Mouse (Mus musculus) kidney, embryonic 14.5 days (tissue): Measurements from ENCODE around the gene Apod. TPM values are rescaled to one million over a fixed set of nuclear protein-coding genes. Genes with fewer than 3 reads are reported as not detected.
"Not testable (repeated sequence)": the region's sequence is repeated elsewhere in the genome, so short reads cannot be mapped to it uniquely, and the experiment has no call there.

Experiments
- ATAC-seq: fragments of 200-750 bp; cut with Nextera tagmentation; 2 replicates; pipeline ENCODE4 v1.8.0; 2017; ENCODE audit warnings: moderate number of reproducible peaks, mild to moderate bottlenecking, moderate TSS enrichment, moderate library complexity; ENCODE audit not compliant: low FRiP score, low TSS enrichment
- H3K27ac ChIP-seq: fragments of 300-500 bp; sonication (generic); 2 replicates; pipeline ENCODE4 v1.5.1; 2014; ENCODE audit warnings: low read depth, mild to moderate bottlenecking, low read length, moderate library complexity, mixed read lengths
- H3K27me3 ChIP-seq: fragments of 300-500 bp; sonication (generic); 2 replicates; pipeline ENCODE4 v1.6.1; 2014; ENCODE audit warnings: mild to moderate bottlenecking, low read length; ENCODE audit not compliant: control insufficient read depth, insufficient read depth
- H3K36me3 ChIP-seq: fragments of 300-500 bp; sonication (generic); 2 replicates; pipeline ENCODE4 v1.6.1; 2014; ENCODE audit warnings: low read length, mixed read lengths; ENCODE audit not compliant: control insufficient read depth, insufficient read depth
- H3K4me1 ChIP-seq: fragments of 300-500 bp; sonication (generic); 2 replicates; pipeline ENCODE4 v1.6.1; 2014; ENCODE audit warnings: low read length, mixed read lengths; ENCODE audit not compliant: control insufficient read depth, insufficient read depth
- H3K4me2 ChIP-seq: fragments of 300-500 bp; sonication (generic); replicated peaks from 2 replicates; pipeline ENCODE4 v1.6.1; 2014; ENCODE audit warnings: low read depth, mild to moderate bottlenecking, low read length
- H3K4me3 ChIP-seq: fragments of 300-500 bp; sonication (generic); 2 replicates; pipeline ENCODE4 v1.5.1; 2014; ENCODE audit warnings: mild to moderate bottlenecking, low read length
- H3K9ac ChIP-seq: fragments of 300-500 bp; sonication (generic); 2 replicates; pipeline ENCODE4 v1.6.1; 2014; ENCODE audit warnings: low read depth, mild to moderate bottlenecking, low read length, moderate library complexity
- H3K9me3 ChIP-seq: fragments of 300-500 bp; sonication (generic); 2 replicates; pipeline ENCODE4 v1.6.1; 2016; ENCODE audit warnings: low read length; ENCODE audit not compliant: control insufficient read depth
- whole genome bisulfite sequencing: fragments of 180-500 bp; shearing (Covaris S2); extraction: QIAGEN DNeasy Blood & Tissue Kit; methylation state at CpG from one replicate; pipeline ENCODE4 v1.1.7; 2014; 5-methylcytosine and 5-hydroxymethylcytosine counted together
- polyA plus RNA-seq: library from polyadenylated mRNA; unstranded; fragments of >200 nt; fragmentation: Nextera tagmentation; extraction: Ambion mirVana; gene quantifications from 2 replicates; pipeline ENCODE4 v1.2.1, GENCODE M21; 2014

Gene Apod
- polyA plus RNA-seq, 1 experiment from 2014 or later = 0.47 TPM

DNA sequence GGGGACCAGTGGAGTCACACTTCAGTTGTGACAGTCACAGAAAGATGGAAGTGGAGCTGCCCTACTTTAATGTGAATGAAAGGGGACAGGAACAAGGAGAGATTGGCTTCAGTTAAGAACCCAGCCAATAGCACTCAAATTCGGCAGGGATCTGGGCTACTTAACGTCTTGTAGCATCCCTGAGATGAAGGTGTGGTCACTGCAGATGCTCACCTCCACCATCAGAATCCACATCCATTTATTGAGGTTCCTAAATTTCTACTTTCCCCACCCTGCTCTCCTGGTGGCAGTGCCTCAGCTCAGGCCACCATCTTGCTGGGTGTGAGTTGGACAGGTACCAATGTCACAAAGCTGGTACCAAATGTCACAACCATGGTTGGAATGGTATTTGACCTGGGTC lies 13.3 kb upstream of the Apod start:
- 84% methylated on average over 2 of the region's 2 CpGs for WGBS
- Histone ChIP-seq H3K36me3 (no peaks in the 10 kb centered on the region), H3K27ac (no peak overlapping the region), H3K9ac (no peak overlapping the region), H3K9me3 (no peaks in the 10 kb centered on the region), H3K4me3 (no peak overlapping the region), H3K27me3 (no peaks in the 10 kb centered on the region), H3K4me1 (peaks cover 14% of the 10 kb centered on the region; the same call in 1 of the 2 replicates), H3K4me2 (no peak overlapping the region)
- no peak for ATAC-seq

GRCm38 (mm10) chr16:31327430-31327829 lies 12.8 kb upstream of the Apod start:
- no peak overlapping the region for H3K4me2 ChIP-seq
- H3K36me3 ChIP-seq = no peaks in the 10 kb centered on the region
- 65% methylated on average over 8 of the region's 8 CpGs for WGBS
- no peak overlapping the region for H3K4me3 ChIP-seq
- no peaks in the 10 kb centered on the region for H3K27me3 ChIP-seq
- peak overlapping the region; percentile 73 for H3K27ac ChIP-seq
- H3K9ac ChIP-seq = no peak overlapping the region
- no peaks in the 10 kb centered on the region for H3K9me3 ChIP-seq
- peaks cover 14% of the 10 kb centered on the region; the same call in 1 of the 2 replicates for H3K4me1 ChIP-seq
- no peak for ATAC-seq

DNA sequence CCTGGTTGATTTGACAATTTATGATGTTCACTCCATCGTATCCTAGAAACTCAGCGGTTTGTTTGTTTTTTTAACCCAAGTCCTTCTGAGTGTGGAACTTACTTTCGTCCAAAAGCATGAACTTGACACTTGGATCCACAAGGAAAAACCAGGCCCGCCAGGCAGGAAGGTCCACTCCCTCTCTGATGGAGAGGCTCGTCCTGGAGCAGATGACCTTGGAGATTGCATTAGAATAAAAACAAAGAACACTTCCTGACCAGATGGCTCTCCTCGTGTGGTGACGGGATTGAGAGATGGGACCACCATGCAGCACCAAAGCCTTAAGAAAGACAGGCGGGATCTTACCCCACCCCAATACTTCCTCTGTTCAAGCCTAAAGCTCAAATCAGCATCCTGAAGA lies 12.1 kb upstream of the Apod start:
- no peaks in the 10 kb centered on the region for H3K27me3 ChIP-seq
- WGBS = 27% methylated on average over 8 of the region's 8 CpGs
- H3K9me3 ChIP-seq = no peaks in the 10 kb centered on the region
- no peak overlapping the region; the same call in 1 of the 2 replicates for H3K4me2 ChIP-seq
- H3K9ac ChIP-seq = no peak overlapping the region
- no peaks in the 10 kb centered on the region for H3K36me3 ChIP-seq
- peaks cover 14% of the 10 kb centered on the region; the same call in 1 of the 2 replicates for H3K4me1 ChIP-seq
- no peak overlapping the region for H3K4me3 ChIP-seq
- peak; percentile 76 for ATAC-seq
- peak overlapping the region; percentile 73 for H3K27ac ChIP-seq

- Histone ChIP-seq H3K4me3 (no peak overlapping the region), H3K4me1 (peaks cover 14% of the 10 kb centered on the region; the same call in 1 of the 2 replicates), H3K9me3 (no peaks in the 10 kb centered on the region), H3K27ac (peak overlapping the region; percentile 73; the same call in 1 of the 2 replicates), H3K4me2 (no peak overlapping the region), H3K27me3 (no peaks in the 10 kb centered on the region), H3K36me3 (no peaks in the 10 kb centered on the region), H3K9ac (no peak overlapping the region)
- WGBS = 37% methylated on average over 5 of the region's 5 CpGs
- no peak for ATAC-seq
Observed at GRCm38 (mm10) chr16:31325966-31326365, 11.4 kb upstream of the Apod start.

- ATAC-seq = no peak
- Histone ChIP-seq H3K36me3 (no peaks in the 10 kb centered on the region), H3K4me2 (no peak overlapping the region), H3K4me1 (peaks cover 14% of the 10 kb centered on the region; the same call in 1 of the 2 replicates), H3K27ac (no peak overlapping the region), H3K9me3 (no peaks in the 10 kb centered on the region), H3K4me3 (no peak overlapping the region), H3K9ac (no peak overlapping the region), H3K27me3 (no peaks in the 10 kb centered on the region)
- WGBS = 97% methylated on average over 14 of the region's 14 CpGs
Observed at GRCm38 (mm10) chr16:31325120-31325519, 10.5 kb upstream of the Apod start.

- Histone ChIP-seq H3K9ac (no peak overlapping the region), H3K4me3 (no peak overlapping the region), H3K9me3 (no peaks in the 10 kb centered on the region), H3K27ac (no peak overlapping the region), H3K36me3 (no peaks in the 10 kb centered on the region), H3K4me2 (no peak overlapping the region), H3K27me3 (no peaks in the 10 kb centered on the region), H3K4me1 (0 out of 2 replicates have a peak, but pooled peaks cover 6% of the 10 kb centered on the region)
- no peak for ATAC-seq
- WGBS = 71% methylated on average over 4 of the region's 4 CpGs
Observed at GRCm38 (mm10) chr16:31321501-31321900, 6.9 kb upstream of the Apod start.

DNA sequence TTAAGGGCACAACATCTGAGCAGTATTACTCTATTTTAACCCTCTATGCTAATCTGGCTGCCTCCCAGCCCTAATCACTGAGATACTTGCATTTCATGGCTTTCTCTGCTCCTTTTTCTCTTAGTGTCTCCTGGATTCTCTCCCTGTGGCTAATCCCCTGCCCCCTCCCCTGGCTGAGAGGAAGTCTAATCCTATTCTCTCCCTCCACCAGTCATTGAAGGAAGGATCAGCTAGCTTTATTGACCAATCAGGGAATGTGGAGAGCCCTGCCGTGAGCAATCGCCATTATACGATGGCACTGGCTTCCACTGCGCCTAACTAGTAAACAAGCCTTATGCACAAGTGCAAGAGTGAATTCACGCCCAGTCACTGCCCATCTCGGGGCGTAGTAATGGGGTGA lies 6.3 kb upstream of the Apod start:
- WGBS = 85% methylated on average over 7 of the region's 7 CpGs
- no peak overlapping the region for H3K4me2 ChIP-seq
- H3K4me3 ChIP-seq = no peak overlapping the region
- no peak overlapping the region for H3K9ac ChIP-seq
- no peaks in the 10 kb centered on the region for H3K36me3 ChIP-seq
- no peaks in the 10 kb centered on the region for H3K9me3 ChIP-seq
- H3K27ac ChIP-seq = no peak overlapping the region
- H3K27me3 ChIP-seq = no peaks in the 10 kb centered on the region
- ATAC-seq = no peak
- H3K4me1 ChIP-seq = 0 out of 2 replicates have a peak, but pooled peaks cover 2% of the 10 kb centered on the region

- H3K9me3 ChIP-seq, H3K27me3 ChIP-seq, H3K36me3 ChIP-seq, H3K4me2 ChIP-seq, ATAC-seq, H3K27ac ChIP-seq, H3K4me3 ChIP-seq, H3K9ac ChIP-seq, H3K4me1 ChIP-seq: not testable (repeated sequence)
- 77% methylated on average over 3 of the region's 3 CpGs for WGBS
Observed at GRCm38 (mm10) chr16:31319723-31320122, 5.1 kb upstream of the Apod start.

- Histone ChIP-seq H3K27ac (no peak overlapping the region), H3K4me3 (no peak overlapping the region), H3K9me3 (no peaks in the 10 kb centered on the region), H3K9ac (no peak overlapping the region), H3K36me3 (no peaks in the 10 kb centered on the region), H3K27me3 (no peaks in the 10 kb centered on the region), H3K4me1 (no peaks in the 10 kb centered on the region), H3K4me2 (no peak overlapping the region)
- no peak for ATAC-seq
- 65% methylated on average over 4 of the region's 4 CpGs for WGBS
Observed at GRCm38 (mm10) chr16:31319316-31319715, 4.7 kb upstream of the Apod start.
